Mouse (Mus musculus) stomach, embryonic 15.5 days (tissue): Measurements from ENCODE around the gene Zc3h12b. TPM values are rescaled to one million over a fixed set of nuclear protein-coding genes. Genes with fewer than 3 reads are reported as not detected.
A peak's percentile ranks its signal among the peaks of the same experiment; 100 is the strongest.

ENCODE experiments used
- ATAC-seq: fragments of 200-750 bp; cut with Nextera tagmentation; 2 replicates; pipeline ENCODE4 v1.8.0; 2017; ENCODE audit warnings: low read depth, moderate number of reproducible peaks, moderate TSS enrichment; ENCODE audit not compliant: insufficient read depth, low FRiP score
- H3K27ac ChIP-seq: fragments of 300-500 bp; sonication (generic); 2 replicates; pipeline ENCODE4 v1.5.1; 2015; ENCODE audit warnings: mild to moderate bottlenecking, inconsistent platforms
- H3K27me3 ChIP-seq: fragments of 300-500 bp; sonication (generic); replicated peaks from 2 replicates; pipeline ENCODE4 v1.6.1; 2015; ENCODE audit warnings: inconsistent platforms
- H3K36me3 ChIP-seq: fragments of 300-500 bp; sonication (generic); 2 replicates; pipeline ENCODE4 v1.6.1; 2015; ENCODE audit warnings: inconsistent platforms
- H3K4me1 ChIP-seq: fragments of 300-500 bp; sonication (generic); 2 replicates; pipeline ENCODE4 v1.6.1; 2015; ENCODE audit warnings: inconsistent platforms
- H3K4me2 ChIP-seq: fragments of 300-500 bp; sonication (generic); 2 replicates; pipeline ENCODE4 v1.6.1; 2015; ENCODE audit warnings: mild to moderate bottlenecking, inconsistent platforms
- H3K4me3 ChIP-seq: fragments of 300-500 bp; sonication (generic); replicated peaks from 2 replicates; pipeline ENCODE4 v1.5.1; 2015; ENCODE audit warnings: inconsistent platforms
- H3K9ac ChIP-seq: fragments of 300-500 bp; sonication (generic); 2 replicates; pipeline ENCODE4 v1.6.1; 2015; ENCODE audit warnings: inconsistent platforms
- H3K9me3 ChIP-seq: fragments of 300-500 bp; sonication (generic); 2 replicates; pipeline ENCODE4 v1.6.1; 2016; ENCODE audit warnings: inconsistent platforms
- WGBS: fragments of 180-500 bp; shearing (Covaris S2); methylation state at CpG from one replicate; pipeline ENCODE4 v1.1.7; 2015; 5-methylcytosine and 5-hydroxymethylcytosine counted together
- polyA plus RNA-seq: library from polyadenylated mRNA; unstranded; fragments of >200 nt; fragmentation: Nextera tagmentation; extraction: Ambion mirVana; gene quantifications from 2 replicates; pipeline ENCODE4 v1.2.1, GENCODE M21; 2015

Gene Zc3h12b
- polyA plus RNA-seq, result 2.1 and 2.3 TPM in 2 replicates

GRCm38 (mm10) chrX:95711227-95712111 lies at the start of gene Zc3h12b:
TSS of gene Zc3h12b (plus strand) at chrX:95711678.
- ATAC-seq, result peak; percentile 88; the same call in 1 of the 2 replicates
- WGBS, result 21% methylated on average over 44 of the region's 46 CpGs

GRCm38 (mm10) chrX:95682206-95682605 lies 29.3 kb upstream of the Zc3h12b start:
- H3K4me1 ChIP-seq, result no peaks in the 10 kb centered on the region
- no peak overlapping the region for H3K4me2 ChIP-seq
- H3K36me3 ChIP-seq, result no peaks in the 10 kb centered on the region
- ATAC-seq, result no peak
- no peak overlapping the region for H3K27ac ChIP-seq
- H3K27me3 ChIP-seq, result no peaks in the 10 kb centered on the region
- 78% methylated on average over 1 of the region's 1 CpGs for WGBS
- no peak overlapping the region for H3K9ac ChIP-seq
- no peaks in the 10 kb centered on the region for H3K9me3 ChIP-seq
- H3K4me3 ChIP-seq, result no peak overlapping the region

More at GRCm38 (mm10) chrX:95711227-95712111, at the start of gene Zc3h12b:
- Histone ChIP-seq H3K4me2 (peak within 1 kb of the TSS; percentile 54), H3K27ac (no peak within 1 kb of the TSS), H3K27me3 (no peaks in the 10 kb centered on the region), H3K36me3 (no peaks in the 10 kb centered on the region), H3K4me1 (no peaks in the 10 kb centered on the region), H3K9me3 (no peaks in the 10 kb centered on the region), H3K4me3 (peak within 1 kb of the TSS; percentile 47), H3K9ac (no peak within 1 kb of the TSS)

GRCm38 (mm10) chrX:95687119-95687518 lies 24.4 kb upstream of the Zc3h12b start:
- H3K4me1 ChIP-seq, result no peaks in the 10 kb centered on the region
- 64% methylated on average over 1 of the region's 1 CpGs for WGBS

GRCm38 (mm10) chrX:95738253-95738652 lies 26.8 kb downstream of the Zc3h12b start:
- H3K4me3 ChIP-seq, result no peak overlapping the region
- WGBS, result 39% methylated on average over 2 of the region's 2 CpGs
- H3K4me2 ChIP-seq, result no peak overlapping the region
- H3K9ac ChIP-seq, result no peak overlapping the region
- no peaks in the 10 kb centered on the region for H3K36me3 ChIP-seq
- no peaks in the 10 kb centered on the region for H3K9me3 ChIP-seq
- no peak overlapping the region for H3K27ac ChIP-seq
- no peak for ATAC-seq
- H3K27me3 ChIP-seq, result no peaks in the 10 kb centered on the region
- H3K4me1 ChIP-seq, result no peaks in the 10 kb centered on the region

More at GRCm38 (mm10) chrX:95687119-95687518, 24.4 kb upstream of the Zc3h12b start:
- Histone ChIP-seq H3K27ac (no peak overlapping the region), H3K9me3 (no peaks in the 10 kb centered on the region), H3K4me2 (no peak overlapping the region), H3K27me3 (no peaks in the 10 kb centered on the region), H3K36me3 (no peaks in the 10 kb centered on the region), H3K4me3 (no peak overlapping the region), H3K9ac (no peak overlapping the region)
- no peak for ATAC-seq

GRCm38 (mm10) chrX:95795881-95796280 lies 84.4 kb downstream of the Zc3h12b start:
- Histone ChIP-seq H3K4me2 (no peak overlapping the region), H3K36me3 (no peaks in the 10 kb centered on the region), H3K4me3 (no peak overlapping the region), H3K27me3 (no peaks in the 10 kb centered on the region), H3K9me3 (no peaks in the 10 kb centered on the region), H3K9ac (no peak overlapping the region), H3K4me1 (no peaks in the 10 kb centered on the region), H3K27ac (no peak overlapping the region)
- no peak for ATAC-seq
- WGBS, result 75% methylated on average over 3 of the region's 3 CpGs

GRCm38 (mm10) chrX:95801790-95802189 lies 90.3 kb downstream of the Zc3h12b start:
- no peak overlapping the region for H3K27ac ChIP-seq
- no peaks in the 10 kb centered on the region for H3K36me3 ChIP-seq
- H3K4me1 ChIP-seq, result no peaks in the 10 kb centered on the region
- H3K9me3 ChIP-seq, result no peaks in the 10 kb centered on the region
- no peak overlapping the region for H3K9ac ChIP-seq
- H3K4me2 ChIP-seq, result no peak overlapping the region
- 73% methylated on average over 1 of the region's 1 CpGs for WGBS
- H3K27me3 ChIP-seq, result no peaks in the 10 kb centered on the region
- no peak overlapping the region for H3K4me3 ChIP-seq
- no peak for ATAC-seq

- WGBS, result 76% methylated on average over 13 of the region's 14 CpGs
- Histone ChIP-seq H3K4me2 (no peak overlapping the region), H3K9me3 (no peaks in the 10 kb centered on the region), H3K4me1 (no peaks in the 10 kb centered on the region), H3K36me3 (no peaks in the 10 kb centered on the region), H3K4me3 (no peak overlapping the region), H3K27ac (no peak overlapping the region), H3K9ac (no peak overlapping the region), H3K27me3 (no peaks in the 10 kb centered on the region)
- no peak for ATAC-seq
These were observed 141.3 kb downstream of the Zc3h12b start for GRCm38 (mm10) chrX:95852806-95853205.

- Histone ChIP-seq H3K27me3 (no peaks in the 10 kb centered on the region), H3K9me3 (no peaks in the 10 kb centered on the region), H3K4me2 (no peak overlapping the region)
These were observed 169.6 kb downstream of the Zc3h12b start for GRCm38 (mm10) chrX:95881111-95881510.

GRCm38 (mm10) chrX:95902716-95903115 lies 191.2 kb downstream of the Zc3h12b start:
- Histone ChIP-seq H3K9me3 (no peaks in the 10 kb centered on the region), H3K36me3 (no peaks in the 10 kb centered on the region), H3K27ac (no peak overlapping the region), H3K4me1 (no peaks in the 10 kb centered on the region), H3K4me2 (no peak overlapping the region), H3K9ac (no peak overlapping the region), H3K4me3 (no peak overlapping the region), H3K27me3 (no peaks in the 10 kb centered on the region)
- 75% methylated on average over 3 of the region's 3 CpGs for WGBS
- ATAC-seq, result no peak

More at GRCm38 (mm10) chrX:95881111-95881510, 169.6 kb downstream of the Zc3h12b start:
- Histone ChIP-seq H3K4me3 (no peak overlapping the region), H3K9ac (no peak overlapping the region), H3K36me3 (no peaks in the 10 kb centered on the region), H3K27ac (no peak overlapping the region), H3K4me1 (no peaks in the 10 kb centered on the region)
- no peak for ATAC-seq

GRCm38 (mm10) chrX:95935481-95935880 lies 224.0 kb downstream of the Zc3h12b start:
- H3K27me3 ChIP-seq, result no peaks in the 10 kb centered on the region
- H3K4me2 ChIP-seq, result no peak overlapping the region
- no peaks in the 10 kb centered on the region for H3K36me3 ChIP-seq
- no peak overlapping the region for H3K27ac ChIP-seq
- no peak overlapping the region for H3K9ac ChIP-seq
- no peaks in the 10 kb centered on the region for H3K4me1 ChIP-seq
- H3K4me3 ChIP-seq, result no peak overlapping the region
- ATAC-seq, result no peak
- WGBS, result 87% methylated on average over 2 of the region's 2 CpGs
- no peaks in the 10 kb centered on the region for H3K9me3 ChIP-seq

- no peaks in the 10 kb centered on the region for H3K4me1 ChIP-seq
- no peak overlapping the region for H3K4me2 ChIP-seq
- 87% methylated on average over 2 of the region's 2 CpGs for WGBS
- H3K36me3 ChIP-seq, result no peaks in the 10 kb centered on the region
- no peak for ATAC-seq
- no peak overlapping the region for H3K4me3 ChIP-seq
- no peak overlapping the region for H3K9ac ChIP-seq
- H3K9me3 ChIP-seq, result no peaks in the 10 kb centered on the region
- no peaks in the 10 kb centered on the region for H3K27me3 ChIP-seq
- no peak overlapping the region for H3K27ac ChIP-seq
These were observed 234.0 kb downstream of the Zc3h12b start for GRCm38 (mm10) chrX:95945496-95945895.

GRCm38 (mm10) chrX:95948135-95948534 lies 236.7 kb downstream of the Zc3h12b start:
- no peak for ATAC-seq
- Histone ChIP-seq H3K36me3 (no peaks in the 10 kb centered on the region), H3K27me3 (no peaks in the 10 kb centered on the region), H3K27ac (no peak overlapping the region), H3K4me3 (no peak overlapping the region), H3K4me1 (no peaks in the 10 kb centered on the region), H3K4me2 (no peak overlapping the region), H3K9ac (no peak overlapping the region), H3K9me3 (no peaks in the 10 kb centered on the region)
- 84% methylated on average over 4 of the region's 4 CpGs for WGBS
